Mouse (Mus musculus) lung, adult 2 months (tissue): ENCODE data around the gene Dner.

Experiments
- CTCF ChIP-seq: fragments of 200-500 bp; IDR thresholded peaks from 2 replicates; pipeline ENCODE4 v1.5.1; 2011; ENCODE audit warnings: mild to moderate bottlenecking, low read length, control low read depth; ENCODE audit not compliant: insufficient read depth
- POLR2A ChIP-seq: fragments of 200-500 bp; IDR thresholded peaks from 2 replicates; pipeline ENCODE4 v1.6.1; 2011; ENCODE audit warnings: low read depth, mild to moderate bottlenecking, control low read depth, low read length, borderline replicate concordance; ENCODE audit errors: extremely low read depth

GRCm38 (mm10) chr1:84722841-84723240 is 26.8 kb upstream of the Dner start:
- TF ChIP-seq POLR2A (no peak), CTCF (no peak)
